Mouse (Mus musculus) testis, adult 2 months (tissue): Measurements from ENCODE around the gene Rprd1b. TPM values are rescaled to one million over a fixed set of nuclear protein-coding genes. Genes with fewer than 3 reads are reported as not detected.

ENCODE experiments used
- H3K27ac ChIP-seq: fragments of 200-500 bp; 2 replicates; pipeline ENCODE4 v1.5.1; 2012; ENCODE audit warnings: low read depth, low read length; ENCODE audit not compliant: control insufficient read depth, insufficient read depth
- H3K27me3 ChIP-seq: fragments of 200-500 bp; 2 replicates; pipeline ENCODE4 v1.6.1; 2012; ENCODE audit warnings: mild to moderate bottlenecking, low read length, moderate library complexity; ENCODE audit not compliant: control insufficient read depth, insufficient read depth
- H3K36me3 ChIP-seq: fragments of 200-500 bp; 2 replicates; pipeline ENCODE4 v1.6.1; 2012; ENCODE audit warnings: mild to moderate bottlenecking, low read length; ENCODE audit not compliant: control insufficient read depth, insufficient read depth
- H3K4me1 ChIP-seq: fragments of 200-500 bp; 2 replicates; pipeline ENCODE4 v1.6.1; 2012; ENCODE audit warnings: low read length; ENCODE audit not compliant: control insufficient read depth, insufficient read depth
- H3K4me3 ChIP-seq: fragments of 200-500 bp; 2 replicates; pipeline ENCODE4 v1.5.1; 2012; ENCODE audit warnings: low read depth, mild to moderate bottlenecking, low read length, moderate library complexity, mixed read lengths; ENCODE audit not compliant: control insufficient read depth
- CTCF ChIP-seq: fragments of 200-500 bp; IDR thresholded peaks from 2 replicates; pipeline ENCODE4 v1.5.1; 2012; ENCODE audit warnings: low read depth, mild to moderate bottlenecking, inconsistent platforms, low read length, moderate library complexity; ENCODE audit not compliant: control insufficient read depth, insufficient read depth, insufficient replicate concordance
- POLR2A ChIP-seq: fragments of 200-500 bp; IDR thresholded peaks from 2 replicates; pipeline ENCODE4 v1.6.1; 2012; ENCODE audit warnings: low read depth, mild to moderate bottlenecking, inconsistent platforms, low read length, moderate library complexity; ENCODE audit not compliant: control insufficient read depth
- polyA plus RNA-seq: library from polyadenylated mRNA; depleted of rRNA; stranded (reverse); fragments of >200 nt; gene quantifications from 2 replicates; pipeline ENCODE4 v1.2.3, GENCODE M21; 2012

The Rprd1b gene
- polyA plus RNA-seq, 1 experiment, result 7.3 TPM

- H3K36me3 ChIP-seq, result no peaks in the 10 kb centered on the region
- no peaks in the 10 kb centered on the region for H3K27me3 ChIP-seq
Observed at GRCm38 (mm10) chr2:158017330-158017729, 11.0 kb upstream of the Rprd1b start.

GRCm38 (mm10) chr2:158027855-158028353 lies 393 bp upstream of the Rprd1b start:
- peaks cover 8% of the 10 kb centered on the region for H3K4me1 ChIP-seq
- H3K4me3 ChIP-seq, result peak overlapping the region; percentile 98
- no peak for TF ChIP-seq CTCF
- no peak for TF ChIP-seq POLR2A
- no peaks in the 10 kb centered on the region for H3K27me3 ChIP-seq
- H3K27ac ChIP-seq, result peak overlapping the region; percentile 99
- no peaks in the 10 kb centered on the region for H3K36me3 ChIP-seq

More at GRCm38 (mm10) chr2:158017330-158017729, 11.0 kb upstream of the Rprd1b start:
- TF ChIP-seq POLR2A, result no peak
- TF ChIP-seq CTCF, result no peak
- peak overlapping the region; percentile 13; the same call in 1 of the 2 replicates for H3K27ac ChIP-seq
- no peak overlapping the region for H3K4me3 ChIP-seq
- no peaks in the 10 kb centered on the region for H3K4me1 ChIP-seq

GRCm38 (mm10) chr2:158030007-158030406 lies 1.7 kb downstream of the Rprd1b start:
- no peaks in the 10 kb centered on the region for H3K27me3 ChIP-seq
- TF ChIP-seq POLR2A (no peak), CTCF (no peak)
- peaks cover 8% of the 10 kb centered on the region for H3K4me1 ChIP-seq
- H3K4me3 ChIP-seq, result peak overlapping the region; percentile 68
- no peaks in the 10 kb centered on the region for H3K36me3 ChIP-seq
- H3K27ac ChIP-seq, result no peak overlapping the region

GRCm38 (mm10) chr2:158035813-158036212 lies 7.5 kb downstream of the Rprd1b start:
- Histone ChIP-seq H3K27me3 (no peaks in the 10 kb centered on the region), H3K4me1 (no peaks in the 10 kb centered on the region; the same call in 1 of the 2 replicates), H3K36me3 (no peaks in the 10 kb centered on the region; the same call in 1 of the 2 replicates), H3K27ac (no peak overlapping the region), H3K4me3 (no peak overlapping the region)
- no peak for TF ChIP-seq POLR2A
- no peak for TF ChIP-seq CTCF

GRCm38 (mm10) chr2:158036408-158036807 lies 8.1 kb downstream of the Rprd1b start:
- Histone ChIP-seq H3K36me3 (no peaks in the 10 kb centered on the region; the same call in 1 of the 2 replicates), H3K27me3 (no peaks in the 10 kb centered on the region), H3K4me1 (no peaks in the 10 kb centered on the region), H3K4me3 (no peak overlapping the region), H3K27ac (no peak overlapping the region)
- TF ChIP-seq CTCF, result no peak
- no peak for TF ChIP-seq POLR2A

GRCm38 (mm10) chr2:158036953-158037352 lies 8.7 kb downstream of the Rprd1b start:
- Histone ChIP-seq H3K27ac (no peak overlapping the region), H3K27me3 (no peaks in the 10 kb centered on the region), H3K36me3 (no peaks in the 10 kb centered on the region; the same call in 1 of the 2 replicates), H3K4me3 (no peak overlapping the region), H3K4me1 (no peaks in the 10 kb centered on the region)
- TF ChIP-seq POLR2A, result no peak
- TF ChIP-seq CTCF, result no peak

GRCm38 (mm10) chr2:158037571-158037970 lies 9.3 kb downstream of the Rprd1b start:
- Histone ChIP-seq H3K27ac (no peak overlapping the region), H3K36me3 (no peaks in the 10 kb centered on the region; the same call in 1 of the 2 replicates), H3K4me3 (no peak overlapping the region)

GRCm38 (mm10) chr2:158039662-158040061 lies 11.4 kb downstream of the Rprd1b start:
- TF ChIP-seq CTCF (no peak), POLR2A (no peak)
- H3K27ac ChIP-seq, result no peak overlapping the region
- no peaks in the 10 kb centered on the region for H3K27me3 ChIP-seq
- H3K4me1 ChIP-seq, result no peaks in the 10 kb centered on the region
- no peak overlapping the region for H3K4me3 ChIP-seq
- H3K36me3 ChIP-seq, result no peaks in the 10 kb centered on the region; the same call in 1 of the 2 replicates

More at GRCm38 (mm10) chr2:158037571-158037970, 9.3 kb downstream of the Rprd1b start:
- H3K4me1 ChIP-seq, result no peaks in the 10 kb centered on the region
- H3K27me3 ChIP-seq, result no peaks in the 10 kb centered on the region
- no peak for TF ChIP-seq CTCF
- no peak for TF ChIP-seq POLR2A
